Mouse (Mus musculus): ENCODE data around the gene Cdh4.

Cdh4 gene

GRCm38 (mm10) chr2:179862676-179863075 lies 420.4 kb downstream of the Cdh4 start:
- DNase-seq (ENCODE audit: low spot score) = no peak

DNA sequence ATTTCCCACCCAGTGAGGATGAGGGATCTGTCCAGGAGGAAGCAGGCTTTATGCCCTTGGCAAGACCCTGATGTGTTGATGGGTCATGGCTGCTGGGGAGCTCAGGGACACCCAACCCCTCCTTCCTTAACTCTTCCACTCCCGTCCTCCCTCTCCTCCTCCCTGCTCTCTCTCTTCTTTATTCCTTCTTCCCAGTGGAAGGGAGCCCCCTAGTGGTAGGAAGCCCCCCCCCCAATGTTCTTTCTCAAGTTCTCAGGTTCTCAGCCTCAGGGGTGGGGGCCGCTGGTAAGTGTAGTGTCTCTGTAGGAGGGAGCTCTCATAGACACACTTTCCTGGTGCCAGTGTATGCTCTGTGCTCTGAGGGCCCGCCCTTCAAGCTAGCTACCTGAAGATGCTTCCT lies 421.0 kb downstream of the Cdh4 start:
- DNase-seq (ENCODE audit: low spot score) = peak; percentile 21

DNA sequence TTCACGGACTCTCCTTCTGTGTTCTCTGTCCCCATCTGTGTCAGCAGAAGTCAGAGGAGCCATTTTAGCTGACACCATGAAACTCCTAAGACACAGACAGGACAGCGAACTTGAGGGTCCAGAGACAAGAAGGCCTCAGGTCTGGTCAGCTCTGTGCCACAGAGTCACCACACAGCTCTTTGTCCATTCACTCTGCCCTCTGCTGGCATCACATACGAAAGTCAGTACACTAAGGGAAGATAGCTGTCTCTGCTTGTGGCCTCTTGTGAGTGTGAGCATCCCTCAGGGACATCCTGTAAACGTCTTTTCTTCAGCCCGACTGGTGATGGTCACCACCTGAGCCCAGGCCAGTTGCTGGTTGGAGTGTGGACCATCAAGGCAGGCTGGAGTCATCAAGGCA lies 422.9 kb downstream of the Cdh4 start:
- DNase-seq (ENCODE audit: low spot score) = peak; percentile 31

GRCm38 (mm10) chr2:179867669-179868068 lies 425.4 kb downstream of the Cdh4 start:
- DNase-seq (ENCODE audit: low spot score) = no peak

GRCm38 (mm10) chr2:179869871-179870270 lies 427.6 kb downstream of the Cdh4 start:
- DNase-seq (ENCODE audit: low spot score) = no peak

GRCm38 (mm10) chr2:179872724-179873123 lies 430.5 kb downstream of the Cdh4 start:
- peak; percentile 51 for DNase-seq (ENCODE audit: low spot score)

GRCm38 (mm10) chr2:179873315-179873714 lies 431.1 kb downstream of the Cdh4 start:
- peak; percentile 42 for DNase-seq (ENCODE audit: low spot score)

- DNase-seq (ENCODE audit: low spot score) = peak; percentile 88
Measured at GRCm38 (mm10) chr2:179875147-179875546, 432.9 kb downstream of the Cdh4 start.

DNA sequence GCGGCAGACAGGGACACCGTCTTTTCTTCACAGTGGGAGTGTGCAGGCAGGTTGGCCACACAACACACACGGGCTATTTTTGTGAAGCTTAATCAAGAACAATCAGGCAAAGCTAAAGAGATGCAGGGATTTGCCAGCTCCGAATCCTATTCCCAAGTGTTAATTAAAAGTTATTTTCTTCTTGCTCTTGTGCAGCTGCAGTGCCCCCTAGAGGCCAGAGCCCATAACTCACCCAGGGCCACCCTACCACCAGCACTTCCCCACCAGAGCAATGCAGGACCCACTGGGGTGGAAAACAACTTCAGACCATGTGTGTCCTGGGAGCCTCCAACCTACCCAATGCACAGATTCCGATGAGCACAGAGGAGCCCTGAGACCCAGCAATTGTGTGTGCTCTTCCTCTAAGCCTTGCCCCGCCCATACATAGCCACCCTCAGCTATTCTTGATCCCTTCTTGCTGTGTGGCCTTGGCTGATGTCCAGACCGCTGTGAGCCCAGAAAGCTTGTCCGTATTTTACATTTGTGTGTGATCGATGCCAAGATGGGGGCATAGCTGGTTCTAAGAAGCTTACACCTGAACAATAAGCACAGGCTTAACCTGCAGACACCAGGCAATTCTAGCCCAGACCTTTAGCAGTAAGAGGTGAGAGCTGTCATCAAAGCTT lies 435.5 kb downstream of the Cdh4 start:
- peak; percentile 43 for DNase-seq (ENCODE audit: low spot score)

DNA sequence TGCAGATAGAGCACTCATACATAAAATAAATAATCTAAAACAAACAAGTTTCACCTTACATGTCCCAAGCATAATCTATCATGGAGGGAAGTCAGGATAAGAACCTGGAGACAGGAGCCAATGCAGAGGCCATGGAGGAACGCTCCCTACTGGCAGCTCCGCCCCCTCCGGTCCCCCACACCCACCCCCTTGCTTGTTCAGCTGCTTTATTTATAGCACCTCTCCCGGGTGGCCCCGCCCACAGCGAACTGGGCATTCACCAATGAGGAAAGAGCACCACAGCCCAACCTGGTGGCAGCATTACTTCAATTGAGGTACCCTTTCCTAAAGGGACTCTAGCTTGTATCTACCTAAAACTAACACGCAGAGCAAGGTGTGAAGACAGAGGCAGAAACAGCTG lies 442.3 kb downstream of the Cdh4 start:
- no peak for DNase-seq (ENCODE audit: low spot score)

- DNase-seq (ENCODE audit: low spot score) = no peak
Measured at GRCm38 (mm10) chr2:179891048-179891447, 448.8 kb downstream of the Cdh4 start.

DNA sequence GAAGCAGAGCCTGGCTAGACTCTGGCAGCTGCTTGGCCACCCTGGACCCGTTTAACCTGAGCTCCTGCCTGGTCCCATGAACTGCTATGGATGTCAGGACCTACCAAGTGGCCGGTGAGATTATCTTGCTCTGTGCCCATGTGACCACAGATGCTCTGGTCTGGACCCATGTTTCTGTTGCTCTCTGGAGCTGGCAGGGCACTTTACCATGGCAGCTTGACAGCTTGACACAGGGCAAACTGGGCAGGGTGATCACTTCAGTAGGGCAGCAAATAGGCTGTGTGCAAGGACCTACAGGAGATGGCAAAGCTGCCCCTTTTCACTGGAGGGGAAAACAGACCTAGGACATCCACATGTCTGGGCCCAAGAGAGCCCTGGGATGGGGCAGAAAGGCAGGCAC lies 454.7 kb downstream of the Cdh4 start:
- no peak for DNase-seq (ENCODE audit: low spot score)

DNA sequence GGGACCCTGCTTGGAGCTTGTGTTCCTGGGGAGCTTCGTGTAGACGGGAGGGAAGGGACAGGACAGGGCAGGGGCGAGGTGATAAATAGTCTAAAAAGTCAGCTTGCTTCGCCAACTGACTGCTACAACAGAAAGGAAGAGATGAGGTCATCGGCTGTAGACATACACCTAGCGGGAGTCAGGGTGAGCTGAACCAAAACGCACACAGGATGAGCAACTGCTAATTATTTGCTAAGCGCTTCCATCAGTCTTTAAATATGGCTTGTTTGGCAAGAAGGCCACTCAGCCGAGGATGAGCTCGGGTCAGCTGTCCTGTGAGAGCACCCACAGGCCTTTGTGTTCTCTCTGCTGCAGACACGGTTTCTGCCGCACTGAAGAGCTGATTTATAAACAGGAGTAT lies 470.7 kb downstream of the Cdh4 start:
- DNase-seq (ENCODE audit: low spot score) = peak; percentile 12

DNA sequence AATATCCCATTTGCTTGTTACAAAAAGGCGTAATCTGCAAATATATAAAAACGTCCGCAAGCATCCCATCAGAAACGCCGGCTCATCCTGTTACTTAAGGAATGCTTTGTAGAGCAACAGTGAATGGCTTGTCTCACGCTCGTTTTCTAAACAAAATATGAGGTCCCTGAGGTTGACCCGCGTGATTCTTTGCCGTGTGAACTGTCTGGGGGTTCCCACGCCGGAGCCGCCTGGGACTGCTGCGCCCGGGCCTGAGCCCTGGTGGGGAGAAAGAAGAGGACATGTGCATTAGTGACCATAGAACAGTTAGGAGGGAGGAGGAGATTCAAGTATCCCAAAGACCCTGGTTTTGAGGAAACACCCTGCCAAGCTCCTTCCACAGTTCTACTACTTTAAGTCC lies 471.1 kb downstream of the Cdh4 start:
- no peak for DNase-seq (ENCODE audit: low spot score)

- DNase-seq (ENCODE audit: low spot score) = no peak
Measured at GRCm38 (mm10) chr2:179914246-179914645, 472.0 kb downstream of the Cdh4 start.

DNA sequence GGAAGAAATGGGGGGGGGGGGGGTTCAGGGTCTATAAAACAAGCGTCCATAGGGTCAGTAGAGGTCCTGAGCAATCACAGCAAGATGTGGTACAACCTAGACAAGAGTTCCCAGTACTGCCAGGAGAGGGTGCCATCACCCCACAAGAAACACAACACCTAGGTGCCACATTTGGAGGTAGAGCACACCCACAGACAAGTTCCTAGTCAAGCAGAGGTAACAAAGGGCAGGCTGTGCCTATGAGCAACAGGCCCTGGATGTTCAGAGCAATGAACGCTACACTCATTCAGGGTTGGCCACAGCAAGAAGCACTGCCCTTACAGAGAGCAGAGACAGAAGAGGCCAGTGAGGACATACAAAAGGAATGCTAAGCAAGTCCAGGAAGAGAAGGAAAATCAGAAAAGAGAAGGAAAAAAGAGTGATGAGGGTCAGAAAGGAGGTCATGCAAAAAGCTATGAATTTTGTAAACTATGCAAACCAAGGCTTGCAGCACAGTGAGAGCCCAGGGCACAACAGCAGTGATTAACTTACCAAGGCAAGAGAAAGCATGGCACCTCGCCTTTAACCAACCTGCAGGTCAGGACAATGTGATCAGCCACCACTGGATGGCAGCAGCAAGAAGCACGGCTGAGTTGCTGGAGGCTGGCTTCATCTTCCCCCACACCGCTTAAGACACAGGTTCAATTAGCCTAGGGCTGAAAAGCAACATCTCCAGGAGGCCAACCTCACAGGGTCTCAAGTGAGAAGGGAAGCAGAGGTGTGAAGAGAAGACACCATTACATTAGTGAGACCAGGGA lies 474.8 kb downstream of the Cdh4 start:
- peak; percentile 82 for DNase-seq (ENCODE audit: low spot score)

DNA sequence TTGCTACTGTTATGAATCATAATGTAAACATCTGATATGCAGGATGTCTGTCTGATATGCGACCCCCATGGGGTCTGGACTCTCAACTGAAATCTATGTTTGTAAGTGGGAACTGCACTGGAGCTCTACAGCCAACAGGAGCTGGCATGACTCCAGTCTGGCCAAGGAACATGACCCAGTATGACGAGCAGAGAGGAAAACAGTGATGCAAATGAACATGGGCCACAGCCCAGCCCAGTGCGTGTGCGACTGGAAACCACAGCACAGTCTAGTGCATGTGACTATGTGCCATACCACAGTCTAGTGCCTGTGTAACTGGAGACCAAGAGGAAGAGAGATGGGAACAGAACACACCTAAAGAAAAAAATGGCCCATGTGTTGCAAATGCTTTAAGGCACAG lies 477.8 kb downstream of the Cdh4 start:
- DNase-seq (ENCODE audit: low spot score) = no peak

DNA sequence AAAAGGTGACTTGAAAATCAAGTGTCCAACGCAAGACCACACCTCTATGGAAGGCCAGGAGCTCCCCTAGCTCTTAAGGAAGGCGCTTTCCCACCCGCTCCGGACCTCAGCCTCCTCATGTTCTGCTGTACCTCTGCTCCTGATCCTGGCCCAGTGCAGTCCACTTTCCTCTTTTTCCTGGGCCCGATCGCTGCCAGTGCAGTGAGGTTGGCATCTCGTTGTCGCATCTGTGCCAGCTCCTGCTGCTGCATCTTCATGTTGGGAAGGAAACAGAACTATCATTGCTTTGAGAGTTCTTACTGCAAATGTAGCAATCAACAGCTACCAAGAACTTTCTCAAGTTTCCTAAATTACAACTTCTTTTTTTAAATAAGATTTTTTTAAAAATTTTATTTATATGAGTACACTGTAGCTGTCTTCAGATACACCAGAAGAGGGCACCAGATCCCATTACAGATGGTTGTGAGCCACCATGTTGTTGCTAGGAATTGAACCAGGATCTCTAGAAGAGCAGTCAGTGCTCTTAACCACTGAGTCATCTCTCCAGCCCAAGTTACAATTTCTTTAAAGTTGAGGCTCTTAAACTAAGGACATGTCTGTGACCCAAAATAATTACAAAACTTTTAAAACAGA lies 478.9 kb downstream of the Cdh4 start:
- no peak for DNase-seq (ENCODE audit: low spot score)

- DNase-seq (ENCODE audit: low spot score) = no peak
Measured at GRCm38 (mm10) chr2:179924038-179924437, 481.8 kb downstream of the Cdh4 start.

GRCm38 (mm10) chr2:179929166-179929565 lies 486.9 kb downstream of the Cdh4 start:
- DNase-seq (ENCODE audit: low spot score) = no peak

GRCm38 (mm10) chr2:179931741-179932140 lies 489.5 kb downstream of the Cdh4 start:
- DNase-seq (ENCODE audit: low spot score) = no peak

GRCm38 (mm10) chr2:179934165-179934564 lies 491.9 kb downstream of the Cdh4 start:
- no peak for DNase-seq (ENCODE audit: low spot score)

GRCm38 (mm10) chr2:179937091-179937490 lies 494.9 kb downstream of the Cdh4 start:
- no peak for DNase-seq (ENCODE audit: low spot score)
